Mouse (Mus musculus): ENCODE data around the gene Maml2. TPM values are rescaled to one million over a fixed set of nuclear protein-coding genes. Genes with fewer than 3 reads are reported as not detected.

Maml2 gene
- total and polyA plus RNA-seq, 2 experiments from 2014 or later = 11.4 to 11.6 TPM

DNA sequence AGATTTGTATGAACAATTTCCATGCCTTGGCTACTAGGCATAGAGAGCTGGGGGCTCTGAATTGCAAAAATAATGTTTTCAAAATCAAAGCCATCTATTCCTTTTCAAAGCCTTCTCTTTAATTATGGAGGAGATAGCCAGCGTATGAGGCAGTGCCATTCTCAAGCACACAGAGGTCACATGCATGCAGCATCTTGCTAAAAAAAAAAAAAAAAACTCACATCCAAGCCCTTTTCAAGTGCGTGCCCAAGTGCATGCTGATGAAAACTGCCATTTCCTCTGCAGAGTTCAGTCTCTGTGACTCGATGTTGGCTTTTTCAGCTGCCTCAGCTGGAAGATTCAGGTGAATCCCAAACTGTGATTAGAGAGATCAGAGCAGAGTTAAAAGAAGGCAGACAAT is 304.0 kb downstream of the Maml2 start:
- Histone ChIP-seq H3K9ac (replicated peaks; ENCODE audit: low read length) (no peak overlapping the region), H3K9me3 (ENCODE audit: low read length) (no peaks in the 10 kb centered on the region), H3K27me3 (ENCODE audit: insufficient read depth, low read length) (no peaks in the 10 kb centered on the region), H3K4me3 (ENCODE audit: low read length) (no peak overlapping the region), H3K27ac (no peak overlapping the region), H3K4me2 (ENCODE audit: low read depth, low read length) (no peak overlapping the region), H3K4me1 (ENCODE audit: insufficient read depth, low read length) (no peaks in the 10 kb centered on the region), H3K36me3 (ENCODE audit: insufficient read depth, low read length) (no peaks in the 10 kb centered on the region)
- ATAC-seq = no peak
- WGBS = 83% methylated on average over 3 of the region's 3 CpGs
- no peak for DNase-seq (ENCODE audit: low spot score)
- TF ChIP-seq CTCF (IDR thresholded peaks at IDR 0.05; ENCODE audit: low read depth) = no peak

DNA sequence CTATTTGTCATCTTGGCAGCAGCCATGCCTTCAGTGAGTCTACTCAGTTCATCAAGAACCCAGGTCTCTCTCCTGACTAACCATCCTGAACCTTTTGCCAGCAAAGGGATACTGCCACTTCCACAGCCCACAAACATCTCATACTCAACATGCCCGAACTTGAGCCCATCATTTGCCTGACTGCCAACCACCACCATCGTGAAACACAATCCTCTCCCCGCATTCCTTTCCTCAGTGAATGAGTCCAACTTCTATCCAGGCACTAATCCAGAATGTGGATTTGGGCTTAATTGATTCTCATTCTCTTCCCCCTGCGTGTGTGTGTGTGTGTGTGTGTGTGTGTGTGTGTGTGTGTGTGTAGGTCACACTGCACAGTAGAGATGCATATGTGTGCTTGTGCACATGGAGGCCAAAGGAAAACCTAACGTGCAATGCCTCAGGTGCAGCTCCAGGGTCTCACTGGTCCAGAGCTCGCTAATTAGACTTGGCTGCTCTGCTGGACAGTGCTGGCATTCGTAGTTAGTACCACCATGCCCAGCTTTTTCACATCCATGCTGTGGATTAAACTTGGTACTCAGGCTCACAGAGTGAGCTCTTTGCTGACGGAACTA is 305.9 kb downstream of the Maml2 start:
- WGBS = 53% methylated on average over 8 of the region's 8 CpGs
- Histone ChIP-seq H3K36me3 (ENCODE audit: insufficient read depth, low read length) (no peaks in the 10 kb centered on the region), H3K9ac (replicated peaks; ENCODE audit: low read length) (no peak overlapping the region), H3K4me1 (ENCODE audit: insufficient read depth, low read length) (no peaks in the 10 kb centered on the region), H3K27ac (no peak overlapping the region), H3K4me2 (ENCODE audit: low read depth, low read length) (no peak overlapping the region), H3K4me3 (ENCODE audit: low read length) (no peak overlapping the region), H3K27me3 (ENCODE audit: insufficient read depth, low read length) (no peaks in the 10 kb centered on the region), H3K9me3 (ENCODE audit: low read length) (no peaks in the 10 kb centered on the region)
- peak; percentile 61; the same call in 1 of the 2 replicates for ATAC-seq
- TF ChIP-seq CTCF (IDR thresholded peaks at IDR 0.05; ENCODE audit: low read depth) = no peak
- no peak for DNase-seq (ENCODE audit: low spot score)

DNA sequence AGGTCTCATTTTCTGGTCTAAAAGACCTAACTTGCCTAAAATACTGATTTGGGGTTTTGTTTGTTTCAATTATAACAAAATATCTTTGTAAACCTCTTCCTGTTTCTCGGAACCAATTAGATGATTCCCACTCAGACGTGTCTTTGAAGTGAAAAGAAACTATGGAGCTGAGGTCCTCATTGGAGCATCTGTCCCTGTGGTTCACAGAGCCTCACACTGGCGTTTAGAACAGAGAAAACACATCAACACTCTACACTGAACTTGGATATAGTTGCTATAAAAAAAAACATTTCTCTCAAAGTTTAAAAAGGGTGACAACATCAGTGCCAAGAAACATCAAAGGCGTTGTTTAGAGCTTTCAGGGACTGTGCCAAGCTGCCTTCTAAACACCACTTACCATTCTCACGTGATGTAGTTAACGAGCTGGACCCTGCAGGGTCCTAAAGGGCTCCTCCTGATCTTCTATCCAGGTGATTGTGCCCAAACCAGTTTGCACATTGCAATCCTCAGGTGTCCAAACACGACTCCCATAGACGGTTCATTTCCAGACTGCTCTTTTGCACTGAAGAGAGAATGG is 309.9 kb downstream of the Maml2 start:
- Histone ChIP-seq H3K9ac (replicated peaks; ENCODE audit: low read length) (no peak overlapping the region), H3K4me2 (ENCODE audit: low read depth, low read length) (no peak overlapping the region), H3K4me1 (ENCODE audit: insufficient read depth, low read length) (peaks cover 4% of the 10 kb centered on the region; the same call in 1 of the 2 replicates), H3K27me3 (ENCODE audit: insufficient read depth, low read length) (no peaks in the 10 kb centered on the region), H3K27ac (no peak overlapping the region), H3K36me3 (ENCODE audit: insufficient read depth, low read length) (no peaks in the 10 kb centered on the region), H3K4me3 (ENCODE audit: low read length) (no peak overlapping the region), H3K9me3 (ENCODE audit: low read length) (no peaks in the 10 kb centered on the region)
- TF ChIP-seq CTCF (IDR thresholded peaks at IDR 0.05; ENCODE audit: low read depth) = no peak
- ATAC-seq = no peak
- 54% methylated on average over 8 of the region's 8 CpGs for WGBS
- DNase-seq (ENCODE audit: low spot score) = no peak

DNA sequence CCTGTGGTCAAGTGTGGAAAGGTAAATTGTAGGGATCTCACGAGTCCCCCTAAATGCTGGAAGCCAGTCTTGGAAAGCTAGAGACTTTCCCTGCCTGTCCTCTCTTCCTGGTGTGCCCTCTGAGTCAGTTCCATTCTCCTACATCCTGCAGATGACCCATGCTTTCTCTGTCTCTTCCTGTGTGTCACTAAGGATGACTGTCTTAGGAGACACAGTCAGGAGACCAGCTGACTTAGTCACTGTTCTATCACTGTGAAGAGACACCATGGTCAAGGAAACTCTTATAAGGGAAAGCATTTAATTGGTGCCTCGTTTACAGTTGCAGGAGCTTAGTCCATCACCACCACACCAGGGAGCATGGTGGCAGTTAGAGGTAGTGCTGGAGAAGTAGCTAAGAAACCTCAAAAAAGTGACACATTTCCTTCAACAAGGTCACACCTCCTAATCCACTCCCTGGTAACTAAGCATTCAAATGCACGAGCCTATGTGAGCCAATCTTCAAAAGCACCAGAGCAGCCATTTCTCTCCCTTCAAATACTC is 310.8 kb downstream of the Maml2 start:
- Histone ChIP-seq H3K4me3 (ENCODE audit: low read length) (no peak overlapping the region), H3K4me1 (ENCODE audit: insufficient read depth, low read length) (peaks cover 6% of the 10 kb centered on the region; the same call in 1 of the 2 replicates), H3K36me3 (ENCODE audit: insufficient read depth, low read length) (no peaks in the 10 kb centered on the region), H3K27me3 (ENCODE audit: insufficient read depth, low read length) (no peaks in the 10 kb centered on the region), H3K9ac (replicated peaks; ENCODE audit: low read length) (no peak overlapping the region), H3K9me3 (ENCODE audit: low read length) (no peaks in the 10 kb centered on the region), H3K4me2 (ENCODE audit: low read depth, low read length) (no peak overlapping the region), H3K27ac (no peak overlapping the region)
- no peak for ATAC-seq
- no peak for DNase-seq (ENCODE audit: low spot score)
- WGBS = 44% methylated on average over 3 of the region's 3 CpGs
- TF ChIP-seq CTCF (IDR thresholded peaks at IDR 0.05; ENCODE audit: low read depth) = no peak

DNA sequence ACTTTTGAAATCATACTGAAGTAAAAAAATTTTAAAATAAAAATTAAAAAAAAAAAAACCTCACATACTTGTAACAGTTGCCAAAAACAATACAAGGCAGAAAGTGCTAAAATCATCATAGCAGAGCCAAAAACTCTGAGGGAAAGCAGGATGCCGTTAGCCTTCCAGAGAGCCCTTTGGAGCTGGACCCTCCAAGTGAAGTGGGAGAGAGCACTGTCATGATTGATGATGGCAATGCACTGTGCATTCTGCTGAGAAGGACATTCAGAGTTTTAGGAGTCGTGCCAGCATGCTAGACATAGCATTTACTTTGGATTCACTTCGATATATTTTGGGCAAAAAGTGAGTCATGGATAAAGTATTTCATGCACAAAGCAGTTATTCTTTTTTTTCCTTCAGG is 313.8 kb downstream of the Maml2 start:
- no peak for TF ChIP-seq CTCF (IDR thresholded peaks at IDR 0.05; ENCODE audit: low read depth)

DNA sequence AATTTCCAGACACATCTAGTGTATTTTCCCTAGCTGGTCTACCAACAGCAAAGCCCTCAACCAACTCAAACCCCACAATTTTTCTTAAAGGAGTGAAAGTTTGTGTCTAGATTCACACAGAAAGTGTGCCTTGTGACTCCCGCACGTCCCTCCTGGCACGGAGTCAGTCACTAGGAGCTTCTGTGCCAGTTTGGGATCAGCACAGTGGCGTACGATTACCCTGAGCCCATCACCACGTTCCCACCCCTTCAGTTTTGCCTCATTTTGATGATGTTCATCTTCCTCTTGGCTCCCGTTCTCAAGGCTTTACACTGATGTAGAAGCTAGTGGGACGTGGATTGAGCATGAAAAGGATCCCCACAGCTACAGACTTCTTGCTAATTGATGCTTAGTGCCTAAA is 314.6 kb downstream of the Maml2 start:
- Histone ChIP-seq H3K9me3 (ENCODE audit: low read length) (no peaks in the 10 kb centered on the region), H3K27me3 (ENCODE audit: insufficient read depth, low read length) (no peaks in the 10 kb centered on the region), H3K27ac (peak overlapping the region; percentile 22; the same call in 1 of the 2 replicates), H3K4me1 (ENCODE audit: insufficient read depth, low read length) (peaks cover 19% of the 10 kb centered on the region; the same call in 1 of the 2 replicates), H3K4me3 (ENCODE audit: low read length) (no peak overlapping the region), H3K36me3 (ENCODE audit: insufficient read depth, low read length) (no peaks in the 10 kb centered on the region), H3K4me2 (ENCODE audit: low read depth, low read length) (no peak overlapping the region), H3K9ac (replicated peaks; ENCODE audit: low read length) (no peak overlapping the region)
- no peak for TF ChIP-seq CTCF (IDR thresholded peaks at IDR 0.05; ENCODE audit: low read depth)
- peak; percentile 33 for DNase-seq (ENCODE audit: low spot score)
- 43% methylated on average over 8 of the region's 8 CpGs for whole genome bisulfite sequencing
- no peak for ATAC-seq

More for the DNA sequence above, 313.8 kb downstream of the Maml2 start:
- DNase-seq (ENCODE audit: low spot score) = no peak
- Histone ChIP-seq H3K36me3 (ENCODE audit: insufficient read depth, low read length) (no peaks in the 10 kb centered on the region), H3K4me1 (ENCODE audit: insufficient read depth, low read length) (peaks cover 19% of the 10 kb centered on the region; the same call in 1 of the 2 replicates), H3K27me3 (ENCODE audit: insufficient read depth, low read length) (no peaks in the 10 kb centered on the region), H3K27ac (no peak overlapping the region), H3K4me3 (ENCODE audit: low read length) (no peak overlapping the region), H3K4me2 (ENCODE audit: low read depth, low read length) (no peak overlapping the region), H3K9ac (replicated peaks; ENCODE audit: low read length) (no peak overlapping the region), H3K9me3 (ENCODE audit: low read length) (no peaks in the 10 kb centered on the region)
- ATAC-seq = no peak
- 55% methylated on average over 3 of the region's 3 CpGs for WGBS

All from hindbrain, postnatal 0 days (tissue).